Mouse (Mus musculus) mammary gland, adult 2 months (tissue): ENCODE data around the gene Ddi2. TPM values are rescaled to one million over a fixed set of nuclear protein-coding genes. Genes with fewer than 3 reads are reported as not detected.

Source experiments
- polyA plus RNA-seq: library from polyadenylated mRNA; depleted of rRNA; stranded (reverse); fragments of >200 nt; gene quantifications from 2 replicates; pipeline ENCODE4 v1.2.3, GENCODE M21; 2012; ENCODE audit warnings: low replicate concordance; rRNA removed

Ddi2 gene
- polyA plus RNA-seq, result 15.1 and 20.9 TPM in 2 replicates

DNA sequence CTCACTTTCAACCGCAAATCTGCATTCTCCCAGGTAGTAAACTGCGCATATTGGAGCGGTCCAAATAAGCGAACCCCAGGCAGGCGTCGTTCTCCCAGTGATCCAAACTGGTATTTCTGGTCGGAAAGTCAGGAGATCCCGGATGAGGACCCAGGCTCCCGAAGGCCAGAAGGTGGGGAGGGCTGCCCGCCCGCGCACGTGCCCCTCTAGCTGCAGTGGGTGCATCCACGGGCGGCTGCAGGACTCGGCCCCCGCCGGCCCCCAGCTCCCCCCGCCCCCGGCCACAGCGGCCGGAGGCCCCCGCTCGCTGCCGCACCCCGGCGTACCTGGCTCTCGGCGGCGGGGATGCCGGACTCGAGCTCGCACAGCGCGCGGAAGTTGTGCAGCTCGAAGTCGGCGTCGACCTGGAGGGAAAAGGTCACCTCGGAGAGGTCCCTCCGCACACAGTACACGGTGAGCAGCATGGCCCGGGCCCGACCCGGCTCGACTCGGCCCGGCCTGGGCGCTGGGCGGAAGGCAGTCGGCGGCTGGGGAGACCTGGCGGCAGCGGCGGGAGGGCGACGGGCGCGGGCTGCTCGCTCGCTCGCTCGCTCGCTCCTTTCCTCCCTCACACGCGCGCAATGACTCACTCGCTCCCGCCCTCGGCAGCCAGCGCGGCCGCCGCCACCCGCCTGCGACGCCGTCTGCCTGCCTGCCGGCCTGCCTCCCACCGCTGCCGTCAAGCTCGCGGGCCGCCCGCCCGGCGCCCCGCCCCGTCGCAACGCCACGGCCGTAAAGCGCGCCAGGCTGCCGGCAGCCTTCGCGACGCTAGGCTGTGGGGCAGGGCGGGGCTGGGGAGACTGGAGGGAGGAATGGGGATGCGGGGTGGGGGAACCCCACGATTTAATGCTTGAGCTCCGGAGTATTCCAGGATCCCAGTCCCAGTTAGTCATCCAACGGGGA, at the start of gene Ddi2:
Gene Ddi2 (minus strand): TSS at position 689 of the 942 bp plus-strand sequence.

DNA sequence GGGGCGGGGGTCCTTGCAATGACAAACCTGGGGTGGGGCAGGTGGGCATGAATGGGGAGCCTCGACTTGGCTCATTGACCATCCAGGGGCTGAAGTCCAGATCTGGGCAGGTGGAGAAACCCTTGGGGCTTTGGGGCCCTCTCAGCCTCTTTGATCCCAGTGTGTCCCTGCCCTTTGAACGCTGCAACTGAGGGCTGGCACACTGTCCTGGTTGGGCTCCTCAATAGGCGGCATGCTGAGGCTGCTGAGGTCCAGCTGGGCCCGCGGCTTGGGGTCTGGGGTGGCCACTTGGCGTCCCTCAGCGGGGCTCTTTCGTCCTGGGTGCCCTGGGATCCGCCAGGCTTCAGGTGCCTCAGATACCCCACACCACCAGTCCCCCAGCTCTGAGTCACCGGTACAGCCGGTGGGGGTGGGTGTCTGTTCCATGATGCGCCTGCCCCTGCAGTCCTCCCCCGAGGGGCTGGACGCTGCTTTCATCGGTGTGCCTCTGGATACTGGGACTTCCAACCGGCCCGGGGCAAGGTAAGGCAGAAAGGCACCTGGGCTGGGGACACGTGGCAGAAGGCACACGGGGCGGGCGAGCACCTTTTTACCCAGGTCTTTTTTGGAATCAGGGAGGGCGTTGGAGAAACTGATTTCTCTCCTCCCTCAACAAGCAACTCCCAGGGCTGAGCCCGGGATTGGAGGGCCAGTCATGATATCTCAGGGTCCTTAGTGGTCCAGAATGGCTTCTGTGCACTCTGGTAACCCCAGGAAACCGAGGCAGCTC, 23.5 kb upstream of the Ddi2 start, which contains the start of gene Agmat:
Gene Agmat (plus strand): TSS at position 95 of the 769 bp plus-strand sequence.

DNA sequence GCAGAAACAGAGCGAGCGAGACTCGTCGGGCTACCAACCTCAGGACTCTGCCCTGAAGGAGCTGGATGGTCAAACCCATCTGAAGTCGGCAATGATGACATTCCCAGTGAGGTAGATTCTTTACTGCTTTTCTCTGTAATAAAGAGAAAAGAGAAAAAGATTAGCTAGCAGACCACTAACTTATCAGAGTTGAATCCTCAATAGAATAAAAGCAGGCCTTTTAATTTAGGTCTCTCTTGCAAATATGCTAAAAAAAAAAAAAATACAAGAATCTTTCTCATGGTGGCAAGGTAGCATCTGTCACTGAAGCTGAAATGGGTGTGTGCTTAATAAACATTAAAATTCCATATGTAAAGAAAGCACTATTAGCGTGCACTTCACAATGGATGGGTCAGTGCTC, 37.7 kb downstream of the Ddi2 start, which contains the start of gene Rsc1a1:
Gene Rsc1a1 (minus strand): TSS at position 101 of the 400 bp plus-strand sequence.

DNA sequence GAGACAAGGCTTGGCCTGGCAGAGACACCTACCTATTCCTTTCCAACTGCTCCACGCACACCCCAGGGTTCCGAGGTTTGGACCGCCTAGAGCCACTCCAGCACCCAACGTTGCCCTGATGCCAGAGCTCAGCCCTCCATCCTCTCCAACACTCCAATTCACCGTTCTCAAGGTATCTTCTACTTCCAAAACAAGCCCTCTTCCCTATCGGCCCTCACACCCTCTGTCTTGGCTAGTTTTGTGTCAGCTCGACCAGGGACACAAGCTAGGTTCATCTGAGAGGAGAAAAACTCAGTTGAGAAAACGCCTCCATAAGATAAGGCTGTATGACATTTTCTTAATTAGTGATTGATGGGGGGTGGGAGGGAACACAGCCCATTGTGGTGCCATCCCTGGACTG, 58.4 kb downstream of the Ddi2 start, which contains the start of gene Plekhm2:
Gene Plekhm2 (minus strand): TSS at position 101 of the 400 bp plus-strand sequence.

Other genes starting within 250 kb of the Ddi2 start
- gene Spen, start 184.8 kb downstream of the Ddi2 start, polyA plus RNA-seq, result 9.3 and 46.9 TPM in 2 replicates
- gene Fblim1, start 117.3 kb downstream of the Ddi2 start, polyA plus RNA-seq, result 13.5 and 16.6 TPM in 2 replicates
- gene Tmem82, start 104.8 kb downstream of the Ddi2 start, polyA plus RNA-seq, result 1.2 TPM in 2 replicates
- gene Slc25a34, start 99.6 kb downstream of the Ddi2 start, polyA plus RNA-seq, result 2.3 and 8.3 TPM in 2 replicates
- 46.2 and 48.6 TPM in 2 replicates for gene Plekhm2, start 58.5 kb downstream of the Ddi2 start, polyA plus RNA-seq
- gene Rsc1a1, start 37.8 kb downstream of the Ddi2 start, polyA plus RNA-seq, result 3.5 and 23.2 TPM in 2 replicates
- 2.4 TPM in 1 of 2 replicates, not detected in the other for gene Agmat, start 23.3 kb upstream of the Ddi2 start, polyA plus RNA-seq
- gene Dnajc16, start 67.5 kb upstream of the Ddi2 start, polyA plus RNA-seq, result 8.3 and 12.2 TPM in 2 replicates
- 21.4 and 21.9 TPM in 2 replicates for gene Casp9, start 70.2 kb upstream of the Ddi2 start, polyA plus RNA-seq
- 0.62 and 1.8 TPM in 2 replicates for gene Cela2a, start 102.7 kb upstream of the Ddi2 start, polyA plus RNA-seq
- not detected in 2 replicates for gene Ctrc, start 122.9 kb upstream of the Ddi2 start, polyA plus RNA-seq
- gene Efhd2, start 151.5 kb upstream of the Ddi2 start, polyA plus RNA-seq, result 83.3 and 134 TPM in 2 replicates